Mouse (Mus musculus) myocyte (in vitro differentiated cells): Measurements from ENCODE around the gene Phkg1.

Source experiments
- MYOD1 ChIP-seq, 3 experiments: IDR thresholded peaks; one replicate each; pipeline ENCODE4 v1.6.1; 2011; ENCODE audit warnings: control low read depth in 2 of 3, low read depth in 2 of 3, mild to moderate bottlenecking in 2 of 3, moderate library complexity in 1 of 3; ENCODE audit not compliant: insufficient read length in 2 of 3, control insufficient read depth in 1 of 3
- POLR2A ChIP-seq: IDR thresholded peaks from one replicate; pipeline ENCODE4 v1.6.1; 2011; ENCODE audit warnings: low read depth, mild to moderate bottlenecking, control low read depth, moderate library complexity; ENCODE audit not compliant: insufficient read length

- TF ChIP-seq MYOD1 (IDR thresholded peaks at IDR 0.05; ENCODE audit: control insufficient read depth in 1 of 3, insufficient read length in 2 of 3, low read depth in 2 of 3), result no peak
- TF ChIP-seq POLR2A, result no peak
These were observed 18.5 kb downstream of the Phkg1 start for GRCm38 (mm10) chr5:129879888-129880287.
